Mouse (Mus musculus) midbrain, embryonic 14.5 days (tissue): ENCODE measurements around the gene Krtap15. TPM values are rescaled to one million over a fixed set of nuclear protein-coding genes. Genes with fewer than 3 reads are reported as not detected.
A peak's percentile ranks its signal among the peaks of the same experiment; 100 is the strongest.

Experiments used
- ATAC-seq: fragments of 200-750 bp; cut with Nextera tagmentation; 2 replicates; pipeline ENCODE4 v1.8.0; 2017; ENCODE audit warnings: moderate number of reproducible peaks, moderate library complexity; ENCODE audit not compliant: low FRiP score, low TSS enrichment
- DNase-seq: peaks from one replicate; pipeline ENCODE4 v3.0.0-alpha.2; 2015
- H3K27ac ChIP-seq: fragments of 300-500 bp; sonication (generic); replicated peaks from 2 replicates; pipeline ENCODE4 v1.5.1; 2014; ENCODE audit warnings: mild to moderate bottlenecking, low read depth, low read length, moderate library complexity
- H3K27me3 ChIP-seq: fragments of 300-500 bp; sonication (generic); 2 replicates; pipeline ENCODE4 v1.6.1; 2014; ENCODE audit warnings: low read length, control low read depth, mixed read lengths; ENCODE audit not compliant: control insufficient read depth, insufficient read depth
- H3K36me3 ChIP-seq: fragments of 300-500 bp; sonication (generic); 2 replicates; pipeline ENCODE4 v1.6.1; 2014; ENCODE audit warnings: low read length, control low read depth; ENCODE audit not compliant: control insufficient read depth, insufficient read depth
- H3K4me1 ChIP-seq: fragments of 300-500 bp; sonication (generic); 2 replicates; pipeline ENCODE4 v1.6.1; 2014; ENCODE audit warnings: mild to moderate bottlenecking, antibody characterized with exemption, low read length, control low read depth; ENCODE audit not compliant: control insufficient read depth, insufficient read depth
- H3K4me2 ChIP-seq: fragments of 300-500 bp; sonication (generic); 2 replicates; pipeline ENCODE4 v1.6.1; 2014; ENCODE audit warnings: mild to moderate bottlenecking, low read length, moderate library complexity
- H3K4me3 ChIP-seq: fragments of 300-500 bp; sonication (generic); replicated peaks from 2 replicates; pipeline ENCODE4 v1.5.1; 2014; ENCODE audit warnings: low read depth, low read length
- H3K9ac ChIP-seq: fragments of 300-500 bp; sonication (generic); replicated peaks from 2 replicates; pipeline ENCODE4 v1.6.1; 2014; ENCODE audit warnings: mild to moderate bottlenecking, low read length, moderate library complexity
- H3K9me3 ChIP-seq: fragments of 300-500 bp; sonication (generic); 2 replicates; pipeline ENCODE4 v1.6.1; 2016; ENCODE audit warnings: low read length, control low read depth, mixed read lengths; ENCODE audit not compliant: control insufficient read depth
- WGBS: fragments of 180-500 bp; shearing (Covaris S2); extraction: QIAGEN DNeasy Blood & Tissue Kit; methylation state at CpG from one replicate; pipeline ENCODE4 v1.1.7; 2014; 5-methylcytosine and 5-hydroxymethylcytosine counted together
- polyA plus RNA-seq: library from polyadenylated mRNA; unstranded; fragments of >200 nt; fragmentation: Nextera tagmentation; extraction: Ambion mirVana; gene quantifications from 2 replicates; pipeline ENCODE4 v1.2.1, GENCODE M21; 2014

Krtap15 gene
- polyA plus RNA-seq, result not detected in 2 replicates

GRCm38 (mm10) chr16:88820066-88820465, at the start of gene Krtap15:
Krtap15 (plus strand) TSS chr16:88820215.
- no peak within 1 kb of the TSS for H3K4me2 ChIP-seq
- H3K4me3 ChIP-seq, result no peak within 1 kb of the TSS
- H3K4me1 ChIP-seq, result no peaks in the 10 kb centered on the region
- no peak within 1 kb of the TSS for H3K9ac ChIP-seq
- H3K27ac ChIP-seq, result no peak within 1 kb of the TSS
- WGBS, result 83% methylated on average over 3 of the region's 3 CpGs
- DNase-seq (no peak), ATAC-seq (no peak)
- no peaks in the 10 kb centered on the region for H3K9me3 ChIP-seq
- no peaks in the 10 kb centered on the region for H3K36me3 ChIP-seq
- no peaks in the 10 kb centered on the region for H3K27me3 ChIP-seq

- H3K4me3 ChIP-seq, result no peak within 1 kb of the TSS
Measured at GRCm38 (mm10) chr16:88774106-88774505, 45.9 kb upstream of the Krtap15 start, which contains the start of gene 2310057N15Rik. 2310057N15Rik (minus strand) TSS chr16:88774206.

GRCm38 (mm10) chr16:88777596-88777995, 42.4 kb upstream of the Krtap15 start, which contains the start of gene Gm5965:
Gm5965 (plus strand) TSS chr16:88777896.
- ATAC-seq (no peak), DNase-seq (no peak)
- no peak within 1 kb of the TSS for H3K27ac ChIP-seq
- H3K4me1 ChIP-seq, result no peaks in the 10 kb centered on the region
- no peaks in the 10 kb centered on the region for H3K9me3 ChIP-seq
- H3K36me3 ChIP-seq, result no peaks in the 10 kb centered on the region
- no peaks in the 10 kb centered on the region for H3K27me3 ChIP-seq
- no peak within 1 kb of the TSS for H3K4me2 ChIP-seq
- no peak within 1 kb of the TSS for H3K4me3 ChIP-seq
- WGBS, result 94% methylated on average over 5 of the region's 6 CpGs
- H3K9ac ChIP-seq, result no peak within 1 kb of the TSS

More at GRCm38 (mm10) chr16:88774106-88774505, 45.9 kb upstream of the Krtap15 start, which contains the start of gene 2310057N15Rik:
- ATAC-seq (no peak), DNase-seq (no peak)
- H3K27ac ChIP-seq, result no peak within 1 kb of the TSS
- H3K36me3 ChIP-seq, result no peaks in the 10 kb centered on the region
- H3K9ac ChIP-seq, result no peak within 1 kb of the TSS
- H3K4me2 ChIP-seq, result no peak within 1 kb of the TSS
- WGBS, result 86% methylated on average over 2 of the region's 2 CpGs
- no peaks in the 10 kb centered on the region for H3K4me1 ChIP-seq
- no peaks in the 10 kb centered on the region for H3K27me3 ChIP-seq
- no peaks in the 10 kb centered on the region for H3K9me3 ChIP-seq

DNA sequence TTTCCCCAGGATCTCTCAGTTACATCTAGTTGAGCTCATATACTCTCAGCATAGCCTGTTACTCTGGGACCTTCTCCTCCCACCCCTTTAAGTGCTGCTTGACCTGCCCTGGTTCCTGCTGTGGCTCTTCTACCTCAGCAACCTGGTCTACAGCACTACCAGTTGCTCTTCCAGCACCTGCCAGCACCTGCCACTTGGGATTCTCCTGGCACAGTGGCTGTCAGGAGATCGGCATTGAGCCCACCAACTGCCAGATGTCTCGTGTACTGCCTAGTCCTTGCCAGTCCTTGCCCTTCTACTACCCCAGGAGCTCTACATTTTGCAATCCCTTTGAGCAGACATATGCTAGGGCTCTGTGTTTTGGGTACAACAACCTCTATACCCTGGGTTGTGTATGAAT, 33.2 kb upstream of the Krtap15 start:
- Histone ChIP-seq H3K4me3 (no peak overlapping the region), H3K36me3 (no peaks in the 10 kb centered on the region), H3K27ac (no peak overlapping the region), H3K27me3 (no peaks in the 10 kb centered on the region), H3K4me1 (no peaks in the 10 kb centered on the region), H3K4me2 (no peak overlapping the region), H3K9me3 (no peaks in the 10 kb centered on the region), H3K9ac (no peak overlapping the region)
- no peak for DNase-seq
- ATAC-seq, result no peak
- WGBS, result 92% methylated on average over 2 of the region's 2 CpGs

GRCm38 (mm10) chr16:88811827-88812226, 8.2 kb upstream of the Krtap15 start, which contains the start of gene Gm20741:
Gm20741 (minus strand) TSS chr16:88812220.
- DNase-seq (no peak), ATAC-seq (no peak)
- Histone ChIP-seq H3K9me3 (no peaks in the 10 kb centered on the region), H3K36me3 (no peaks in the 10 kb centered on the region), H3K4me1 (no peaks in the 10 kb centered on the region), H3K27ac (no peak within 1 kb of the TSS), H3K27me3 (no peaks in the 10 kb centered on the region), H3K9ac (no peak within 1 kb of the TSS), H3K4me3 (no peak within 1 kb of the TSS), H3K4me2 (no peak within 1 kb of the TSS)
- 89% methylated on average over 2 of the region's 2 CpGs for WGBS

- H3K27ac ChIP-seq, result no peak overlapping the region
- DNase-seq, result peak; percentile 50
- H3K9me3 ChIP-seq, result no peaks in the 10 kb centered on the region
- no peak overlapping the region for H3K4me2 ChIP-seq
- no peaks in the 10 kb centered on the region for H3K4me1 ChIP-seq
- H3K4me3 ChIP-seq, result no peak overlapping the region
- ATAC-seq, result peak; percentile 27; the same call in 1 of the 2 replicates
- H3K36me3 ChIP-seq, result no peaks in the 10 kb centered on the region
- no peaks in the 10 kb centered on the region for H3K27me3 ChIP-seq
- 82% methylated on average over 3 of the region's 3 CpGs for WGBS
- H3K9ac ChIP-seq, result no peak overlapping the region
Measured at GRCm38 (mm10) chr16:88823736-88824135, 3.7 kb downstream of the Krtap15 start.

- H3K9me3 ChIP-seq, result no peaks in the 10 kb centered on the region
- DNase-seq (no peak), ATAC-seq (no peak)
- no peak within 1 kb of the TSS for H3K9ac ChIP-seq
- H3K4me1 ChIP-seq, result no peaks in the 10 kb centered on the region
- no peak within 1 kb of the TSS for H3K4me3 ChIP-seq
- H3K36me3 ChIP-seq, result no peaks in the 10 kb centered on the region
- H3K27ac ChIP-seq, result no peak within 1 kb of the TSS
- WGBS, result 91% methylated on average over 9 of the region's 9 CpGs
- H3K27me3 ChIP-seq, result no peaks in the 10 kb centered on the region
- no peak within 1 kb of the TSS for H3K4me2 ChIP-seq
Measured at GRCm38 (mm10) chr16:88826095-88826652, 6.2 kb downstream of the Krtap15 start, which contains the start of gene Krtap14. Krtap14 (minus strand) TSS chr16:88826145.

- H3K4me2 ChIP-seq, result no peak overlapping the region
- H3K27me3 ChIP-seq, result no peaks in the 10 kb centered on the region
- no peaks in the 10 kb centered on the region for H3K9me3 ChIP-seq
- 81% methylated on average over 3 of the region's 3 CpGs for WGBS
- no peak overlapping the region for H3K4me3 ChIP-seq
- DNase-seq (no peak), ATAC-seq (no peak)
- no peak overlapping the region for H3K9ac ChIP-seq
- no peaks in the 10 kb centered on the region for H3K4me1 ChIP-seq
- H3K36me3 ChIP-seq, result no peaks in the 10 kb centered on the region
- H3K27ac ChIP-seq, result no peak overlapping the region
Measured at GRCm38 (mm10) chr16:88826978-88827377, 7.0 kb downstream of the Krtap15 start.

GRCm38 (mm10) chr16:88847363-88847762, 27.3 kb downstream of the Krtap15 start:
- WGBS, result 92% methylated on average over 1 of the region's 1 CpGs
- H3K27me3 ChIP-seq, result no peaks in the 10 kb centered on the region

More at GRCm38 (mm10) chr16:88847363-88847762, 27.3 kb downstream of the Krtap15 start:
- Histone ChIP-seq H3K4me1 (no peaks in the 10 kb centered on the region), H3K27ac (no peak overlapping the region), H3K4me2 (no peak overlapping the region), H3K9me3 (no peaks in the 10 kb centered on the region), H3K9ac (no peak overlapping the region), H3K36me3 (no peaks in the 10 kb centered on the region), H3K4me3 (no peak overlapping the region)
- no peak for ATAC-seq
- DNase-seq, result no peak
